Mouse (Mus musculus): ENCODE measurements around the gene Adam10.

- TF ChIP-seq CTCF (IDR thresholded peaks at IDR 0.05) = no peak
- TF ChIP-seq EP300 (IDR thresholded peaks at IDR 0.05) = no peak
These were observed 11.1 kb downstream of the Adam10 start for GRCm38 (mm10) chr9:70689926-70690325.
